In genomic region chr6:53398297-53399140, GRCm38 (mm10) we compare ENCODE assay signal across 11 mouse cellular contexts.
DNase-seq lines count a peak whose midpoint lies in the region; ATAC-seq lines count a peak whose summit lies in the region.
"Had no signal": no experiment of that assay in that cellular context is flagged by ENCODE, and none has a peak within 500 bp of the region (broad histone marks: within the 10 kb centered on the region; RNA-seq: fewer than 3 reads in every experiment).

No protein-coding gene starts in this region.

- 27% methylated on average over 18 of the region's 18 CpGs for WGBS in kidney, embryonic 14.5 days
- 30% methylated on average over 18 of the region's 18 CpGs for WGBS in intestine, embryonic 16.5 days
- WGBS in neural tube, embryonic 15.5 days = 30% methylated on average over 18 of the region's 18 CpGs

- no peak overlapping the region for H3K27ac ChIP-seq in kidney, embryonic 14.5 days (ENCODE audit: low read depth, low read length)
- no peak overlapping the region for H3K27ac ChIP-seq in intestine, embryonic 16.5 days (ENCODE audit: low read length)
- no peak overlapping the region for H3K27ac ChIP-seq in neural tube, embryonic 15.5 days (replicated peaks)

- H3K36me3 ChIP-seq in kidney, embryonic 14.5 days (ENCODE audit: control insufficient read depth, insufficient read depth, low read length) = no peaks in the 10 kb centered on the region
- H3K36me3 ChIP-seq in intestine, embryonic 16.5 days (ENCODE audit: control insufficient read depth, insufficient read depth, low read length) = no peaks in the 10 kb centered on the region
- H3K36me3 ChIP-seq in neural tube, embryonic 15.5 days = no peaks in the 10 kb centered on the region

- H3K4me2 ChIP-seq in kidney, embryonic 14.5 days (replicated peaks; ENCODE audit: low read depth, low read length) = 0 out of 2 replicates have a peak overlapping the region, but pooled peaks have one; percentile 2
- H3K4me2 ChIP-seq in intestine, embryonic 16.5 days (ENCODE audit: low read depth, low read length) = peak overlapping the region; percentile 48
- H3K4me2 ChIP-seq in neural tube, embryonic 15.5 days = peak overlapping the region; percentile 7

- no peak overlapping the region for H3K4me3 ChIP-seq in kidney, embryonic 14.5 days (ENCODE audit: low read length)
- peak overlapping the region; percentile 16 for H3K4me3 ChIP-seq in intestine, embryonic 16.5 days (ENCODE audit: low read length)
- no peak overlapping the region for H3K4me3 ChIP-seq in neural tube, embryonic 15.5 days (replicated peaks)

- no peak for ATAC-seq in kidney, embryonic 14.5 days (ENCODE audit: low FRiP score, low TSS enrichment)
- ATAC-seq in intestine, embryonic 16.5 days = peak; percentile 77
- ATAC-seq in neural tube, embryonic 15.5 days (ENCODE audit: low FRiP score) = no peak
- ATAC-seq: Patski had no signal

- H3K9ac ChIP-seq in kidney, embryonic 14.5 days (ENCODE audit: low read depth, low read length) = no peak overlapping the region
- H3K9ac ChIP-seq in intestine, embryonic 16.5 days (ENCODE audit: low read depth, low read length) = no peak overlapping the region; the same call in 1 of the 2 replicates
- H3K9ac ChIP-seq in neural tube, embryonic 15.5 days (replicated peaks) = no peak overlapping the region

- H3K4me1 ChIP-seq in kidney, embryonic 14.5 days (ENCODE audit: control insufficient read depth, insufficient read depth, low read length) = peaks cover 14% of the 10 kb centered on the region; the same call in 1 of the 2 replicates
- H3K4me1 ChIP-seq in intestine, embryonic 16.5 days (ENCODE audit: control insufficient read depth, insufficient read depth, low read length) = peaks cover 9% of the 10 kb centered on the region
- H3K4me1 ChIP-seq in neural tube, embryonic 15.5 days = peaks cover 30% of the 10 kb centered on the region

- peak; percentile 19 to 24 for DNase-seq in cerebellum, postnatal 14 days
- no peak for DNase-seq in cerebellum, adult 11-12 months
- no peak for DNase-seq in kidney, adult 11 months
- no peak for DNase-seq in adrenal gland, postnatal 10 days
- no peak for DNase-seq in ovary, postnatal 14 days (ENCODE audit: low spot score)
- DNase-seq: heart, postnatal 4 days; lung, adult 2 months had no signal

- no peaks in the 10 kb centered on the region for H3K27me3 ChIP-seq in kidney, embryonic 14.5 days (ENCODE audit: control insufficient read depth, insufficient read depth, low read length)
- no peaks in the 10 kb centered on the region for H3K27me3 ChIP-seq in intestine, embryonic 16.5 days (replicated peaks; ENCODE audit: control insufficient read depth, insufficient read depth, low read length)
- no peaks in the 10 kb centered on the region for H3K27me3 ChIP-seq in neural tube, embryonic 15.5 days (replicated peaks)
- H3K27me3 ChIP-seq: Patski had no signal

- H3K9me3 ChIP-seq in kidney, embryonic 14.5 days (ENCODE audit: control insufficient read depth, low read length) = no peaks in the 10 kb centered on the region
- no peaks in the 10 kb centered on the region for H3K9me3 ChIP-seq in intestine, embryonic 16.5 days (ENCODE audit: control insufficient read depth, low read length)
- no peaks in the 10 kb centered on the region for H3K9me3 ChIP-seq in neural tube, embryonic 15.5 days (replicated peaks)

Comparison
In these comparisons a context has a peak if more than half of its experiments do, and no peak if none do; other contexts are left out.
1. DNase-seq: peak in cerebellum, postnatal 14 days (2 of 2); none in cerebellum, adult 11-12 months (single experiment), kidney, adult 11 months (single experiment), adrenal gland, postnatal 10 days (single experiment) and ovary, postnatal 14 days (single experiment).
2. Peak in every context shown above with its lines, with median percentiles within 50 percentile points of each other: H3K4me2 ChIP-seq.